Mouse (Mus musculus): ENCODE measurements at regions not wholly inside any gene's neighbourhood (a gene's known extent, or its start where the extent isn't known, plus 50 kb on each side); places are given as distances from the start of the nearest gene placed in this dataset.

DNA sequence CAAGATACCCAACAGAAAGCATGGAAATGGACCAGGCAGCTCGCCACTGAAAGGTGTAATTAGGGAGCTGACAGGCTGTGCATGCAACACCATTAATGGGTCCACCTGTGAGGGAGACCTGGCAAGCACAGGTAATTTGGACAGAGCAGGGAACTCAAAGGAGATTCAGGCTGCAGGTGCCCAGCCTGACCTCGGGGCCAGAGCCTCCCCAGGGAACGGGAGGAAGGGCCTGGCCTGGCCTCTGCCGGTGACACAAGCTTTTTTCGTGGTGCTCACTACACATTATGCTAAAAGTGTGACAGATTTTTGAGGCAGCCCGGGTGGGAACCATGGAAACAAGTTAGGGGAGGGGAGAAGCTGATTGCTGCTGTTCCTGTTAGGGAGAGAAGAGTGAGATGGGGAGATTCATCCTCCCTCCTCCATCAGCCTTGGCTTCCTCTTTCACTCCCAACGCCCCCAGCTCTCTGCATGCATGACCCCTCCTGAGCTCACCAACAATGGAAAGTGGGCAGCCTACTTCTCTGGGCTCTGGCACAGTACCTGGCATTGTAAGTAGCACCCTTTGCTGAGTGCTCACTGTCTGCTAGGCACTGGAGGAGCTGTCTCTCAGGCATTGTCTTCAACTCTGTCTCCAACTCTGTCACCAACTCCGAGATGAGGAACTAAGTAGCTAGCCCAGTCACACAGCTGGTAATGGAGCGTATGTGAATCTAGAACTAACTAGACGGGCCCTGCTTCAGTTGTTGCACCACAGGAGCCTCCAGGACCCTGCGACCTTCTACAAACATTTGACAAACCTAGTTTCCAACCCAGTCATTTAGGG, 218.9 kb upstream of the Nxpe4 start:
- DNase-seq (ENCODE audit: low spot score) (no peak), ATAC-seq (no peak)
- WGBS, result 50% methylated on average over 11 of the region's 11 CpGs
- Histone ChIP-seq H3K36me3 (ENCODE audit: insufficient read depth, low read length) (no peaks in the 10 kb centered on the region), H3K27me3 (replicated peaks; ENCODE audit: insufficient read depth, low read length) (no peaks in the 10 kb centered on the region), H3K4me2 (replicated peaks; ENCODE audit: low read depth, low read length) (no peak overlapping the region), H3K4me1 (ENCODE audit: insufficient read depth, low read depth, low read length) (no peaks in the 10 kb centered on the region), H3K27ac (ENCODE audit: low read length) (no peak overlapping the region), H3K4me3 (ENCODE audit: low read depth, low read length) (no peak overlapping the region), H3K9me3 (ENCODE audit: low read length) (no peaks in the 10 kb centered on the region), H3K9ac (replicated peaks; ENCODE audit: low read depth) (no peak overlapping the region)
- no peak for TF ChIP-seq CTCF (IDR thresholded peaks at IDR 0.05)
- no peak for TF ChIP-seq EP300 (IDR thresholded peaks at IDR 0.05)

- no peaks in the 10 kb centered on the region for H3K9me3 ChIP-seq (ENCODE audit: low read length)
- TF ChIP-seq EP300 (IDR thresholded peaks at IDR 0.05) (no peak), CTCF (IDR thresholded peaks at IDR 0.05) (no peak)
- no peak overlapping the region for H3K4me3 ChIP-seq (ENCODE audit: low read depth, low read length)
- H3K27ac ChIP-seq (ENCODE audit: low read length), result no peak overlapping the region
- H3K4me2 ChIP-seq (replicated peaks; ENCODE audit: low read depth, low read length), result no peak overlapping the region
- 41% methylated on average over 7 of the region's 7 CpGs for WGBS
- DNase-seq (ENCODE audit: low spot score), result no peak
- no peaks in the 10 kb centered on the region for H3K36me3 ChIP-seq (ENCODE audit: insufficient read depth, low read length)
- H3K9ac ChIP-seq (replicated peaks; ENCODE audit: low read depth), result no peak overlapping the region
- no peaks in the 10 kb centered on the region for H3K4me1 ChIP-seq (ENCODE audit: insufficient read depth, low read depth, low read length)
- H3K27me3 ChIP-seq (replicated peaks; ENCODE audit: insufficient read depth, low read length), result no peaks in the 10 kb centered on the region
- ATAC-seq, result no peak
These were observed 215.6 kb upstream of the Nxpe4 start for GRCm38 (mm10) chr9:47946226-47946625.

GRCm38 (mm10) chr9:47957881-47958280, 203.9 kb upstream of the Nxpe4 start:
- Histone ChIP-seq H3K9me3 (ENCODE audit: low read length) (no peaks in the 10 kb centered on the region), H3K9ac (replicated peaks; ENCODE audit: low read depth) (no peak overlapping the region), H3K36me3 (ENCODE audit: insufficient read depth, low read length) (no peaks in the 10 kb centered on the region), H3K4me1 (ENCODE audit: insufficient read depth, low read depth, low read length) (no peaks in the 10 kb centered on the region), H3K27ac (ENCODE audit: low read length) (no peak overlapping the region), H3K4me3 (ENCODE audit: low read depth, low read length) (no peak overlapping the region), H3K27me3 (replicated peaks; ENCODE audit: insufficient read depth, low read length) (no peaks in the 10 kb centered on the region), H3K4me2 (replicated peaks; ENCODE audit: low read depth, low read length) (no peak overlapping the region)
- TF ChIP-seq CTCF (IDR thresholded peaks at IDR 0.05) (no peak), EP300 (IDR thresholded peaks at IDR 0.05) (no peak)
- ATAC-seq (no peak), DNase-seq (ENCODE audit: low spot score) (no peak)
- WGBS, result 85% methylated on average over 3 of the region's 3 CpGs

DNA sequence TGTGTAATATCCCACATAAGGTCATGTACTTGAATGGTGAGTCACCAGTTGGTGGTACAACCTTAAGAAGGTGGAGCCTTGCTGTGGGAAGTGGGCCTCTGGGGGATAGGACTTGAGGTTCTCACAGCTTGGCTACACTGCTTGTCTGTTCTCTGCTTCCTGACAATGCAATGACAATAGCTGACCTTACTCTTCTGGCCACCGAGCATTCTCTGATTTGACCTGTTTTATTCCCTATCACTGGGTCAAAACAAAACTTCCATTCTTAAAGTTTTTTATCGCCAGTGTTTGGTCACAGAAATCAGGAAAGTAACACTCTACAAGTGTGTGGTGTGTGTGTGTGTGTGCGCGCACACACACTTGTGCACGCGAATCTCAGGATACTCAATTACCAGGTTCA, 203.0 kb upstream of the Nxpe4 start:
- H3K4me2 ChIP-seq (replicated peaks; ENCODE audit: low read depth, low read length), result no peak overlapping the region
- ATAC-seq, result no peak
- no peak overlapping the region for H3K9ac ChIP-seq (replicated peaks; ENCODE audit: low read depth)
- no peaks in the 10 kb centered on the region for H3K9me3 ChIP-seq (ENCODE audit: low read length)
- no peak overlapping the region for H3K27ac ChIP-seq (ENCODE audit: low read length)
- no peak for TF ChIP-seq EP300 (IDR thresholded peaks at IDR 0.05)
- TF ChIP-seq CTCF (IDR thresholded peaks at IDR 0.05), result no peak
- H3K4me3 ChIP-seq (ENCODE audit: low read depth, low read length), result no peak overlapping the region
- H3K4me1 ChIP-seq (ENCODE audit: insufficient read depth, low read depth, low read length), result no peaks in the 10 kb centered on the region
- WGBS, result 87% methylated on average over 6 of the region's 6 CpGs
- H3K36me3 ChIP-seq (ENCODE audit: insufficient read depth, low read length), result no peaks in the 10 kb centered on the region
- DNase-seq (ENCODE audit: low spot score), result no peak
- H3K27me3 ChIP-seq (replicated peaks; ENCODE audit: insufficient read depth, low read length), result no peaks in the 10 kb centered on the region

DNA sequence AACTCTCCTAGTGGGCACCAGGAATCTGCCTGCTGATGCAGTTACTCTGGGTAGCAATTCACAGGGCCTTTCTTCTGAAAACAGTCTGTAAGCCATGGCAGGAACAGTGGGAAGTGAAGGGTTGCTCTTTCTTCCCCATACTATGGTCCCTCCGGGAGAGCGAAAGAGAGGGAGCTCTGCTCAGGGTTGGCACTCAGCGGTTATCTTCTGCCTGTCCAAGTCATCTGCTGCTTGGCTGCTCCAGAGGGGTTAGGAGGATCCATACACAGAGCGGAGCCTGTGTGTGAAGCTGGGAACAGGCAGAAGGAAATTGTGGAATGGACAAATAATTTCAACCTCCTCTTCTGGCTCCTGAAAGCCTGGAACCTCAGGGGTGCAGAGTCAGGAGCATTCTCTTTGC, 200.6 kb upstream of the Nxpe4 start:
- H3K27me3 ChIP-seq (replicated peaks; ENCODE audit: insufficient read depth, low read length), result no peaks in the 10 kb centered on the region
- H3K4me3 ChIP-seq (ENCODE audit: low read depth, low read length), result no peak overlapping the region
- no peak overlapping the region for H3K4me2 ChIP-seq (replicated peaks; ENCODE audit: low read depth, low read length)
- ATAC-seq, result no peak
- H3K27ac ChIP-seq (ENCODE audit: low read length), result no peak overlapping the region
- no peak overlapping the region for H3K9ac ChIP-seq (replicated peaks; ENCODE audit: low read depth)
- no peaks in the 10 kb centered on the region for H3K4me1 ChIP-seq (ENCODE audit: insufficient read depth, low read depth, low read length)
- TF ChIP-seq CTCF (IDR thresholded peaks at IDR 0.05), result no peak
- TF ChIP-seq EP300 (IDR thresholded peaks at IDR 0.05), result no peak
- no peaks in the 10 kb centered on the region for H3K9me3 ChIP-seq (ENCODE audit: low read length)
- H3K36me3 ChIP-seq (ENCODE audit: insufficient read depth, low read length), result no peaks in the 10 kb centered on the region
- DNase-seq (ENCODE audit: low spot score), result no peak
- 85% methylated on average over 4 of the region's 4 CpGs for WGBS

- Histone ChIP-seq H3K9me3 (ENCODE audit: low read length) (no peaks in the 10 kb centered on the region), H3K27me3 (replicated peaks; ENCODE audit: insufficient read depth, low read length) (no peaks in the 10 kb centered on the region), H3K36me3 (ENCODE audit: insufficient read depth, low read length) (no peaks in the 10 kb centered on the region), H3K9ac (replicated peaks; ENCODE audit: low read depth) (no peak overlapping the region), H3K4me3 (ENCODE audit: low read depth, low read length) (no peak overlapping the region), H3K4me1 (ENCODE audit: insufficient read depth, low read depth, low read length) (no peaks in the 10 kb centered on the region), H3K4me2 (replicated peaks; ENCODE audit: low read depth, low read length) (no peak overlapping the region), H3K27ac (ENCODE audit: low read length) (no peak overlapping the region)
- WGBS, result 59% methylated on average over 4 of the region's 4 CpGs
- no peak for TF ChIP-seq CTCF (IDR thresholded peaks at IDR 0.05)
- TF ChIP-seq EP300 (IDR thresholded peaks at IDR 0.05), result no peak
- DNase-seq (ENCODE audit: low spot score), result no peak
- ATAC-seq, result no peak
These were observed 199.7 kb upstream of the Nxpe4 start for GRCm38 (mm10) chr9:47962161-47962560.
